ENCODE assay signal across 25 mouse cellular contexts in genomic region chr1:77304770-77305169, GRCm38 (mm10).
DNase-seq lines count a peak whose midpoint lies in the region; ATAC-seq lines count a peak whose summit lies in the region.
"Had no signal": no experiment of that assay in that cellular context is flagged by ENCODE, and none has a peak within 500 bp of the region (broad histone marks: within the 10 kb centered on the region; RNA-seq: fewer than 3 reads in every experiment).

No protein-coding gene starts in this region.

- no peak overlapping the region for H3K27ac ChIP-seq in hindbrain, embryonic 11.5 days (ENCODE audit: low read depth, low read length)
- no peak overlapping the region for H3K27ac ChIP-seq in hindbrain, embryonic 13.5 days
- no peak overlapping the region for H3K27ac ChIP-seq in kidney, embryonic 16.5 days (ENCODE audit: low read length)
- H3K27ac ChIP-seq: forebrain, embryonic 10.5 days; forebrain, embryonic 13.5 days; heart, adult 2 months; heart, embryonic 10.5 days; heart, embryonic 13.5 days; hindbrain, embryonic 14.5 days had no signal

- DNase-seq in embryo, embryonic 10.5 days (ENCODE audit: low spot score) = peak; percentile 46
- DNase-seq in embryo, embryonic 11 days = no peak
- peak; percentile 12 for DNase-seq in hindbrain, embryonic 11.5 days (ENCODE audit: low spot score)
- no peak for DNase-seq in kidney, adult 8-10 months
- no peak for DNase-seq in testis, postnatal 14 days (ENCODE audit: low spot score)
- DNase-seq: adrenal gland, adult 8-10 months; adrenal gland, postnatal 25 days; cerebellum, adult 11-12 months; cerebellum, adult 8-10 months; cerebellum, postnatal 10 days; cerebellum, postnatal 36 days; gastrocnemius, postnatal 10 days; gastrocnemius, postnatal 36 days; heart, adult 2 months; heart, postnatal 14 days; heart, postnatal 4 days had no signal

- no peaks in the 10 kb centered on the region for H3K4me1 ChIP-seq in hindbrain, embryonic 11.5 days (replicated peaks; ENCODE audit: control insufficient read depth, insufficient read depth, low read length)
- no peaks in the 10 kb centered on the region for H3K4me1 ChIP-seq in hindbrain, embryonic 13.5 days (replicated peaks)
- H3K4me1 ChIP-seq in kidney, embryonic 16.5 days (ENCODE audit: insufficient read depth, low read length) = 0 out of 2 replicates have a peak, but pooled peaks cover 4% of the 10 kb centered on the region
- H3K4me1 ChIP-seq: forebrain, embryonic 10.5 days; forebrain, embryonic 13.5 days; heart, embryonic 10.5 days; heart, embryonic 13.5 days had no signal

- no peak for ATAC-seq in hindbrain, embryonic 11.5 days (ENCODE audit: low FRiP score)
- no peak for ATAC-seq in hindbrain, embryonic 13.5 days (ENCODE audit: low FRiP score)
- peak; percentile 49; the same call in 1 of the 2 replicates for ATAC-seq in kidney, embryonic 16.5 days (ENCODE audit: low FRiP score, low TSS enrichment)
- ATAC-seq: activated CD4-positive, CD25-positive, alpha-beta regulatory T cell, adult 4 months; forebrain, embryonic 13.5 days; forebrain, embryonic 16.5 days had no signal

- H3K36me3 ChIP-seq in hindbrain, embryonic 11.5 days (ENCODE audit: control insufficient read depth, insufficient read depth, low read length) = no peaks in the 10 kb centered on the region
- H3K36me3 ChIP-seq in hindbrain, embryonic 13.5 days = no peaks in the 10 kb centered on the region
- H3K36me3 ChIP-seq in kidney, embryonic 16.5 days (ENCODE audit: insufficient read depth, low read length) = no peaks in the 10 kb centered on the region
- H3K36me3 ChIP-seq: forebrain, embryonic 10.5 days; heart, embryonic 10.5 days; heart, embryonic 13.5 days had no signal

- H3K9ac ChIP-seq in hindbrain, embryonic 11.5 days (ENCODE audit: low read depth, low read length) = no peak overlapping the region
- H3K9ac ChIP-seq in hindbrain, embryonic 13.5 days = no peak overlapping the region
- no peak overlapping the region for H3K9ac ChIP-seq in kidney, embryonic 16.5 days (replicated peaks; ENCODE audit: low read length)
- H3K9ac ChIP-seq: forebrain, embryonic 13.5 days; heart, embryonic 13.5 days; hindbrain, embryonic 14.5 days had no signal

- H3K4me3 ChIP-seq in hindbrain, embryonic 11.5 days (ENCODE audit: low read depth, low read length) = no peak overlapping the region
- no peak overlapping the region for H3K4me3 ChIP-seq in hindbrain, embryonic 13.5 days
- H3K4me3 ChIP-seq in kidney, embryonic 16.5 days (ENCODE audit: low read length) = no peak overlapping the region
- H3K4me3 ChIP-seq: forebrain, embryonic 10.5 days; forebrain, embryonic 13.5 days; heart, adult 2 months; heart, embryonic 10.5 days; heart, embryonic 13.5 days had no signal

- 74% methylated on average over 2 of the region's 2 CpGs for WGBS in hindbrain, embryonic 11.5 days
- 70% methylated on average over 2 of the region's 2 CpGs for WGBS in hindbrain, embryonic 13.5 days
- 43% methylated on average over 2 of the region's 2 CpGs for WGBS in kidney, embryonic 16.5 days

- H3K4me2 ChIP-seq in hindbrain, embryonic 11.5 days (replicated peaks; ENCODE audit: low read depth, low read length) = no peak overlapping the region
- H3K4me2 ChIP-seq in hindbrain, embryonic 13.5 days = no peak overlapping the region
- H3K4me2 ChIP-seq in kidney, embryonic 16.5 days (replicated peaks; ENCODE audit: low read depth, low read length) = no peak overlapping the region
- H3K4me2 ChIP-seq: forebrain, embryonic 13.5 days; heart, embryonic 13.5 days; hindbrain, embryonic 14.5 days had no signal

- H3K27me3 ChIP-seq in hindbrain, embryonic 11.5 days (ENCODE audit: control insufficient read depth, insufficient read depth, low read length) = no peaks in the 10 kb centered on the region
- H3K27me3 ChIP-seq in hindbrain, embryonic 13.5 days = no peaks in the 10 kb centered on the region
- H3K27me3 ChIP-seq in kidney, embryonic 16.5 days (ENCODE audit: insufficient read depth, low read length) = no peaks in the 10 kb centered on the region
- H3K27me3 ChIP-seq: forebrain, embryonic 13.5 days; heart, embryonic 13.5 days had no signal

- H3K9me3 ChIP-seq in hindbrain, embryonic 11.5 days (ENCODE audit: control insufficient read depth, low read length) = no peaks in the 10 kb centered on the region
- H3K9me3 ChIP-seq in hindbrain, embryonic 13.5 days = no peaks in the 10 kb centered on the region
- no peaks in the 10 kb centered on the region for H3K9me3 ChIP-seq in kidney, embryonic 16.5 days (ENCODE audit: low read length)
- H3K9me3 ChIP-seq: forebrain, embryonic 10.5 days; forebrain, embryonic 13.5 days; heart, embryonic 10.5 days; heart, embryonic 13.5 days had no signal

Comparison
In these comparisons a context has a peak if more than half of its experiments do, and no peak if none do; other contexts are left out.
1. DNase-seq: peak in embryo, embryonic 10.5 days (single experiment) and hindbrain, embryonic 11.5 days (single experiment); none in embryo, embryonic 11 days (single experiment), kidney, adult 8-10 months (0 of 2) and testis, postnatal 14 days (single experiment).